Mouse (Mus musculus): ENCODE results near the gene Rptor. TPM values are rescaled to one million over a fixed set of nuclear protein-coding genes. Genes with fewer than 3 reads are reported as not detected.

The Rptor gene
- 10 to 100 TPM; 52.8 to 56.2 TPM for total RNA-seq (2021)
- long read RNA-seq, experiment 1, partial matches to known transcripts = 16 of 18 reads
- long read RNA-seq, experiment 1, other reads (novel, unspliced or antisense) = 2 of 18 reads
- long read RNA-seq, experiment 2, full-length matches to known transcripts = 1 of 25 reads
- long read RNA-seq, experiment 2, partial matches to known transcripts = 21 of 25 reads
- long read RNA-seq, experiment 2, other reads (novel, unspliced or antisense) = 3 of 25 reads

DNA sequence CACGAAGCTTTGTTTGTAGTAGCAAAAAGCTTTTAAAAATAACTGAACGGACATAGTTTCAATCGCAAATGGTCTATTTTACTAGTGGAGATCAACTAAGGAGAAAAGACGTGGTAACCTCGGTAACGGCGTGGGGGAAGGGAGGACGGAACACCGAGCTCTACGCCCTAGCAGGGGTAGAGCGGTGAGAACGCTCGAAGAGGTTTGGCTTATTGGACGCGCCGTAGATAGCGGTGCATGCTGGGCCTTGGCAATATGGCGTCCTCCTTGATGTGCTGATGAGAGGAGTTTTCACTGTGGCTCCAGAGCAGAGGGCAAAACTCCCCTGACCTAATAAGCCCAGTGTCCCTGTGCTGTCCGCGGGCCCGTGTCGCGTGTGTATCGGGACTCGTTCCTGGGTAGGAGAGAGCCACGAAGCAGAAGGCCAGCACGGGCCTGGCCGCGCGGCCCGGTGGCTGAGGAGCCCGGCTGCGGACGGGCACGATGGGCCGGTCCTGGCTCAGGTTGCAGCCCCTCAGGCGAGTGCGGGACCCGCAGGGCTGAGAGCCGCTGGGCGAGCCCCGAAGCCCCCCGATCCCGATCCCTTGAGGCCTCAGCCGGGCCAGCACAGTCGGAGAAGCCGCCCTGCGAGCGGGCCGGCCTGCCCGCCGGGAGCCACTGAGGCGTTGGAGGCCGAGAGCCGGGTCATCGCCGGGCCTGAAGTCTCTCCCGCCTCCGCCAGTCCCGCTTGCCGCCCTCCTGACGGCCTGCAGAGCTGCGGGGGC, at the start of gene Rptor:
TSS of gene Rptor (plus strand) at position 143 of the 764 bp plus-strand sequence.
- intact Hi-C loops (cut with DNase I) = loop anchor here (5.0 kb wide), 1 partner anchor 56 kb away; the partner anchor contains the start of gene Nptx1
- DNase-seq (ENCODE audit: low spot score in 2 of 2) = peak; percentile 99

DNA sequence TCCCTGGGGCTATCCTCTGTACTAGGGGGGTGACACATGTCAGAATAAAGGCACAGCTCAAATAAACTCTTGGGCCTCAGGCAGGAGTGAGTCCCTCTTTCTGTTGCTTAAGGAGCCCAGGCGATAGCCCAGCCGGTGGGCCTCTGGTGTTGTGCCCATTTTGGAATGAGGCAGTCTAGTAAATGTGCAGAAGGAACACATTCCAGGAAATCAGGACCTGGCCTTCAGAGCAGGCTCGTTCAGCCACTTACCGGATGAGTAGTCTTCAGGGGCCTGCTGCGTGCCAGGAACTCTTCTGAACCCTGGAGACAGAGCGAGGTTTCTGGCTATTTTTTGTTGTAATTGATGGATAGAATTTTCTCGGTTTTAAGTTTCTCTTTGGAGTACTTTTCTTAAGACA, 48.0 kb upstream of the Rptor start:
- DNase-seq (ENCODE audit: low spot score in 2 of 2) = no peak
- intact Hi-C loops (cut with DNase I) = no loop called here

DNA sequence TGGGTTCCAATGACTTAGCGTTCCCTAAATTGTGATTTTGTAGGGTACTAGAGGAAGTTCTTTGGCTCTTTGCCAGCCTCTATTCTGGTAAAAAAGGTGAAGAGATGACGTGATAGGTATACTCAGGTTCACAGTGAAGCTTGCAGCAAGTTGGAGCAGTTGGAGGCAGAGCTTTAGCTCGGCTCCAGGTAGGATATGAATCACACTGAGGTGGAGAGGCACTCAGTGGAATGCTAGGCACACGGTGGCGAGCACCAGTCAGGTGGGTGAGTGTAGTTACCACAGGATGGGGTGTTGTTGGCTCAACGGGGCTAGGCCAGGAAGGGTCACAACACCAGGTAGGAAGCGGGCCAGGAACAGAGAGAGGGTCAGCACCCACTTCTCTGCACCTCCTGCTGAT, 47.5 kb upstream of the Rptor start:
- intact Hi-C loops (cut with DNase I) = no loop called here
- no peak for DNase-seq (ENCODE audit: low spot score in 2 of 2)

DNA sequence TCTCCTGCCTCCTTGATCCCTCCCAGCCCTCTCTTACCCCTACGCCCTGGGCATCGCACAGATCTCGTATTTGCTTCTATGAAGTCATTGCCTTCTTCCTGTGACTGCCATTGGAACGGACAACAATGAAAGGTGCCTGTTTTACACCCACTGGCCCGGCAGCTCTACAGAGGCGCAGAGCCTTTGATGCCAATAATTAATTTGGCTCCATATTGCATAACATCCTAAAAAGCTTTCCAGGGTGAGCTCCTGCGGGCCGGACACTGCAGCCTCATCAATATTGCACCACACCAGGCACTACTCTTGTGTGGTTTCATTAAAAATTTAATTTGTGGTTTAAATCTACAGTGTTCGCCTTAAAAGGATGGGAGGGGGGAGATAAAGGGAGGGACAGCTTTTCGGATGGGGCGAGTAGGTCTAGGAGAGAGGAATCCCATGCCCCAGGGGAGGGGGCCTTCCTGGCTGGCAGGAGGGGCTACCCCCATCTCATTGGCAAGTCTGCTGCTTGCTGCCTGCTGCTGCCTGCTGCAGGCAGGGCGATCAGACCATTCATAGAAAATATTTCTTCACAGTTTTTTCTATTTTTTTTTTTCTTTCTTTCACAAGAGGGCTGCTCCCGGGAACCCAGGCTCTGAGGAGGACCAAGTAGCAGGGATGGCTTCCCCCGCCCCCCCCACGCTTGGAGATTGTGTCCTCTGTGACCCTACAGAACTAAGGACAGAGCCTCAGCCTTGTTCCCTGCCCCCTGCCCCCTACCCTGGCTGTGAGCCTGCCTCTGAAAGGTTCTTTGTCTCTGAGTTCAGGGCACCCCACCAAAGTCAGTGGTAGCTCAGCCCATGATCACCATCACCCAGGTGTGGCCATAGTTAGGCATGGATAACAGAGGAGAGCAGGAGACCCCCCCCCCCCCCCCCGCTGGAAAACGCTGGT, 44.5 kb upstream of the Rptor start:
- intact Hi-C loops (cut with DNase I) = no loop called here
- no peak for DNase-seq (ENCODE audit: low spot score in 2 of 2)

DNA sequence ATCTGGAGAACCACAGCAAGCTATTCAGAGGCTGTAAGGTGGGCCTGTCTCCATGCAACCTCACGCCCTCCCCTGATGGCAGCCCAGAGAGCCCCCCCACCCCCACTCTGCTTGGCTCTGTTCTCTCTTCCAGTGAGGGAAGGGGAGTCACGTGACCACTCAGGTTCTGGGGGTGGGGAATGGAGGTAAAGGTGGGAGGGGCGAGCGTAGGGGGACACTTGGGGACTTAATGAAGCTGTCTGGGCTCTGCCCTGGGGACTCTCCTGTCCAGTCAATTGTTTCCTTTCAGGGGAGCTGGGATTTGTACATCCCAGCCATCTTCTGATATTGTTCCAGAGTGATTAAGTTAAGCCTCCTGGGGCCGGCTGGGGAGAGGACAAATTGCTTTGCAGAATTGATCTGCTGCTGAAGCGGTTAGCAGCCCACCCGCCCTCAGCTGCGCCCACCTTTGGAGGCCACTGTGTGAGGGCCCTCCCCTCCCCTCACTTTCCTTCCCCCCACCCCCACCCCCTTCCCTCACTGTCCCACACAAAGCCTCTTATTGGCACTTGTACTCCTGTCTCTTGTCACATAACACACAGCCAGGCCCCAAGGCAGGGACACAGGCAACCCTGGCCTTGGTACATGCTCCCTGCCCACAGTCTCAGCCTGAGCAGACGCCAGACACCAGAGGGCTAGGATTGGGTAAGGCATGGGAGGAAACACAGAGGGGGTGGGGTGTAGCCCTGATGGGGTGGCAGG, 43.7 kb upstream of the Rptor start:
- no peak for DNase-seq (ENCODE audit: low spot score in 2 of 2)
- intact Hi-C loops (cut with DNase I) = no loop called here

DNA sequence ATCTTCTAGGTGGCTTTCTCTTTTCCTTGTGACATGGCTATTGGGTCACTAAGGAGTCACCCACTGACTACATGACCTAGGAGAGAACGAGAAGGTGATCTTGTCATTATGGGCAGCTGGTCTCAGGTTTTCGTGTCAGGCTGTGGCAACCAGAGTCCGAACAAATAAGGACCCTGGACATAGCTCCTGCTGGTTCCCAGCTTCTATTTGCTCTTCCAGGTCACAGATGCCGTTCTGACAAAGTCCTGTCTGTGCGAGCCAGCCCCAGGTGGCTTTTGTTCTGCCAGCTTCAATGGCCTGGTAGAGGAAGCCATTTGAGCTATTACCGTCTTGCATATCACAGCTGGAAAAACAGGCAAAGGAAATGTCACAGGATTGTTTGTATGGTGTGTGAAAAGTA, 40.4 kb upstream of the Rptor start:
- intact Hi-C loops (cut with DNase I) = loop anchor here (10.0 kb wide), 1 partner anchor 147 kb away; no protein-coding TSS in a partner anchor

DNA sequence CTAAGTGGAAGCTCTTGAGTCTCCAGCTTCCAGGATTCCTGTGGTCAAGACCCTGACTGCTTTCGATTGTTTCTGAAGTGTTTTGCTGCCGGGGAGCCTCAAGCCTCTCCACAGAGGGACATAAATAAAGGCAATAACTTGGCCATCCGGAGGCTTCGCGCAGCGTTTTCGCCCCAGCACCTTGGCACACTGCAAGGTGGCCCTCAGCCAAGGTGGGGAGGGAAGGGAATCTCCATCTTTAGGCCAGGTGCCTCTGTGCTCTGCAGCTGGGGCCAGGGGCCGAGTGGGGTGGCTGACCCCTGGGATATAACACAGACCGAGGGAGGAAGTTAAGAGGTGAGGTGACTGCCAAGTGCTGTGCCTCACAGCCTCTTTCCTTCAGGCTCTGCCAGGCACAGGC, 39.5 kb upstream of the Rptor start:
- intact Hi-C loops (cut with DNase I) = loop anchor here (10.0 kb wide), 1 partner anchor 148 kb away; no protein-coding TSS in a partner anchor
- DNase-seq (ENCODE audit: low spot score in 2 of 2) = no peak

More for the DNA sequence above, 40.4 kb upstream of the Rptor start:
- DNase-seq (ENCODE audit: low spot score in 2 of 2) = no peak

DNA sequence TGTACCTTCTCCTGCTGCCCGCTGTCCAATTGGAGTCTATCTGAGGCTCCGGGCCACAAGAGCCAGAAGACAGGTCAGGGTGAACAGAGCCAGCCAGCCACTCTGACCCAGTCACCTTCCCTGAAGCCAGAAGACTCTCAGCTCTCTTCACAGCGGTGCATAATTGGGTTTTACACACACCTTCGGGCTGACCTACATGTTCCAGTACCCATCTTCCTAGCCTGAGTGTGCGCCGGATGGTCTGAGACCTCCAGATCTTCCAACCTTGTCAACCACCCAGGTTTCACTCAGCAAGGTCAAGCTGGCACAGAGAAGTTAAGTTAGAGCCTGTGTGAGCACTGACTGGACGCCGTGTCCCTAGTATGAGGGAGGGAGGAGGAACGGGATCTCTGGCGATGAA, 38.3 kb upstream of the Rptor start:
- intact Hi-C loops (cut with DNase I) = loop anchor here (10.0 kb wide), 1 partner anchor 150 kb away; no protein-coding TSS in a partner anchor
- no peak for DNase-seq (ENCODE audit: low spot score in 2 of 2)

DNA sequence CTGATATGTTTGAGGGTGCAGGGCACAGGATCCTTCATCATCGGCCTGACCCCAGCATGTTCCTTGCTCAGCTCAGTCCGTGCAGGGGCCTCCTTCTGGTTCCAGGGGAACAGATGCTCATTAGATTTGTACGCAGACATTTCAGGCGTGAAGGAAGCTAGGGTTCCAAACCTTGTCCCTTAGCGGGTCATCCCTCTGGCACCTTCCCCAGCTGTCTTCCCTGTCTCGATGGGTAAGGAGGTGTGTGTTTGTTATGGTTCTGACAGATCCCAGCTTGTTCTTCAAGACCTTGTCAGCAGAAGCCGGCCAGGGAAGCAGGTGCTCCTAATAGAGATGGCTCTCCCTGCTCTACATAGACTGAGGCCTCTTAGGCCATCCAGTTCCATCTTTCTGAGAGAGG, 37.7 kb upstream of the Rptor start:
- intact Hi-C loops (cut with DNase I) = loop anchor here (10.0 kb wide), 1 partner anchor 150 kb away; no protein-coding TSS in a partner anchor
- DNase-seq (ENCODE audit: low spot score in 2 of 2) = no peak

DNA sequence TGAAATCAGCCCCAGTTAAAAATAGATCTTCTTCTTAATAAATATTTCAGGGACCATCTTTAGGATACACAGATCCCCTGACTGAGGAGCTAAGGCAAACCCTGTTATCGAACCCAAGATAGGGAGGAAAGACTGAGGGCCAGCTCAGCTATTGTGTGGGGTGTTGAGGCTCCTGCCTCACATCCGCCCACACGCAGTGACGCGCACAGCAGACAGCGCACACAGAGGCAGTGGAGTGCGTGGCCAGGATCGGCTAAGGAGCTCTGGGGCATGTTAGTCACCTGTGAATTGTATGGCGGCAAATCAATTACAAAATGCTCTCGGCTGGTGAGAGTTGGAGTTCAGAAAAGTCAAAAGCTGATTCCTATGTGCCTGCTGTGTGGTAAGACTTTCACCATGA, 37.0 kb upstream of the Rptor start:
- intact Hi-C loops (cut with DNase I) = loop anchor here (10.0 kb wide), 1 partner anchor 151 kb away; no protein-coding TSS in a partner anchor
- DNase-seq (ENCODE audit: low spot score in 2 of 2) = no peak

DNA sequence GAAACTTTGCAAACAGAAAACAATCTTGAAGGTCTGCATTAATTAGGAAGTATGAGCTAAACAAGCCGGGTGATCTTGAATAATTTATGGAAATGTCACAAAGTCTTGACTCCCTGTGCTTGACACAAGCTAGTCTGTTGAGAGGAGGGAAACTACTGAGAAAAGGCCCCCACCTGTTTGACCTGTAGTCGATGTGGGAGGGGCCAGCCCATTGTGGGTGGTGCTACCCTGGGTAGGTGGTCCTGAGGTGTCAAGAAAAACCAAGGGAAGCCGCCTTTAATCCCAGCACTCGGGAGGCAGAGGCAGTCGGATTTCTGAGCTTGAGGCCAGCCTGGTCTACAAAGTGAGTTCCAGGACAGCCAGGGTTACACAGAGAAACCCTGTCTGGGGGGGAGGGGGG, 36.5 kb upstream of the Rptor start:
- DNase-seq (ENCODE audit: low spot score in 2 of 2) = no peak
- intact Hi-C loops (cut with DNase I) = loop anchor here (10.0 kb wide), 1 partner anchor 151 kb away; no protein-coding TSS in a partner anchor

DNA sequence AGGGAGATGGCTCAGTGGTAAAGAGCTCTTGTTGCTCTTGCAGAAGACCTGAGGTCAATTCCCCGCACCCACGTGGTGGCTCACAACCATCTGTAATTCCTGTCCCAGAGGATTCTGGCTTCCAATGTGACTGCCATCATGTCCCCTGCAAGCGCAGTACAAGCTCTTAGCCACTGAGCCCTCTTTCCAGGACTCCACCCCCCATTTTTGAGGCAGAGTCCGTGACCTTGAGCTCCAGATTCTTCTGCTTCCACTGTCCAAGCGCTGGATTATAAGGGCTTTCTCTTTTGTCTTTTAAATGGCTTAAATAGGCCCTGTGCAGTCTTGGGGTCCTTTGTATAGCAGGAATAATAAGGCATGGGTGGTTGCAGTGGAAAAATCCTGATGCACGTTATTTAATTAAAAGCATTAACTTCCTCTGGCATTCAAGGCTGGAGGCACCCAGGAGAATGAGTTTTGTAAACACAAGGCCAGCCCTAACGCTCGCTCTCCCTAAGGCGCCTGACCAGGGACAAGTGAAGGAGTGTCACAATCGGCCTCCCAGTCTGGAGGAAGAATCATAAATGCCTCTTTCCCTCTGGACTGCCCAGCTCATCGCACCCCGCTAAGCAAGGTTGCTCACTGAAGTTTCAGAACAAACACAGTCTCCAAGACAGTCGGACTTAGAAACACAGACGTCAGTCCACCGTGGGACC, 30.2 kb upstream of the Rptor start:
- DNase-seq (ENCODE audit: low spot score in 2 of 2) = no peak
- intact Hi-C loops (cut with DNase I) = no loop called here

DNA sequence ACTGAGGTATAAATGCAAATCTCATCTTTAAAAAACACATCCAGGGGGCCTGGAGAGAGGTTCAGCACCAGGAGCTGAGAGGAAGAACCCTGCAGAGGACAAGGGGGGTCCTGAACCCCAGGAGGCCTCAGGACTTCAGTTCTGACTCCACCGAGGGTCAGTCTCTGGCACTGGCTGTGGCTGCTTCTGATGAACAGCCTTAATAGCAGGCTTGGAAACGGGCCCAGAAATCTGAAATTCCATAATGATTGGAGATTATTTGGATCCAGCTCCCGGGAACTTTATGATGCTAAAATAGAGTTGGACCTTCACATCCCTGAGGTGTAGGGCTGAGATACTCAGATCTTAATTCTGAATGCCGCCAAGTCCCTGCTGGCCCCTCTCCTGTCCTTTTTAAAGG, 25.9 kb upstream of the Rptor start:
- intact Hi-C loops (cut with DNase I) = no loop called here
- DNase-seq (ENCODE audit: low spot score in 2 of 2) = no peak

DNA sequence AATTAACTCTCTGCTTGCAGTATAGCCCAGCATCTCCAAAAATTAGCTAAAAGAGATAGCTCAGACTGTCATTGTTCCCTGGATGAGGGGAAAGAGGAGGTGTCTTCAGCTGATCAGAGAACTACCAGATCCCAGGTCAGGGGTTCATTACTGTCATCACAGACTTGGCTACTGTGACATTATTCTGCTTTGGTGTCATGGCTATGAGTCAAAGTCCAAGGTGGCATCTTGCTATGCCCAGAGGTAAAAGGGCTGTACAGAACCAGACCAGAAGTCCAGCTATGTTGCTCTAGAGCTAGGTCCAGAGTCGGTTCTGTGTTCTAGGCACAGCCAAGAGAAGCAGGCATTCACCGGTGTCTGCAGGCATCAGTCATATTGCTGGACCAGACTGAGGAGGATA, 25.0 kb upstream of the Rptor start:
- intact Hi-C loops (cut with DNase I) = no loop called here
- DNase-seq (ENCODE audit: low spot score in 2 of 2) = no peak

DNA sequence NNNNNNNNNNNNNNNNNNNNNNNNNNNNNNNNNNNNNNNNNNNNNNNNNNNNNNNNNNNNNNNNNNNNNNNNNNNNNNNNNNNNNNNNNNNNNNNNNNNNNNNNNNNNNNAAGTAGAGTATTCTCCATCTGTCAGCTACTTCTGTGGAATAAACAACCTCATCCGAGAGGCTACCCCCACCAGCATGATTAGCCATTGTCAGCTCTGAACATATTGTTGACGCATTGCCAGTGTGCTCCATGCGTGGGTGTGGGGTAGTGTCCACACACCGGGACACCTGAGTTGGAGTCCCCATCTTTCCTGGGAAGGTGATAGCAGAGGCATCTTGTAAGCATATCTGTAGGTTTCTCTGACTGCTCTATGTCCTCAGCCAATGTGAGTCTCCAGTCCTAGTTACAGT, 16.2 kb upstream of the Rptor start:
- peak in 1 of 2 experiments; percentile 39 for DNase-seq (ENCODE audit: low spot score in 2 of 2)
- intact Hi-C loops (cut with DNase I) = no loop called here

DNA sequence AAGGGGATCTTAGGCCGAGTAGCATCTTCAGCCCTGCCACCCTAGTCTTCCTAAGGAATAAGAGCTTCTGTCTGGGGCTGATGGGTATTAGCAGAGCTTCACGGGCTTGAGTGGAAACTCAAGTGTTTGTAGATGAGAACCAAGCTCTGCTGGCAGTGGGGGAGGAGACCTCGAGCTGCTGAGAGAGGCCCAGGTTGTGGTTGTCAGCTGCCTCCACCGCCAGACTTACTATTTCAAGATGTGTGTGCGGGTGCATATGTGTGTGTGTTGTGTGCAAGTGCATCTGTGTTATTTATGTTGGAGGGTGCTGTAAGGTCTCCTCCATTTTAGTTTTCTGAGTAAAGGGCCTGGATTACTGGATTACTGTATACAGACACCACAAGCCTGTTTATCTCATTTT, 15.6 kb upstream of the Rptor start:
- intact Hi-C loops (cut with DNase I) = no loop called here
- peak in 1 of 2 experiments; percentile 59 for DNase-seq (ENCODE audit: low spot score in 2 of 2)

DNA sequence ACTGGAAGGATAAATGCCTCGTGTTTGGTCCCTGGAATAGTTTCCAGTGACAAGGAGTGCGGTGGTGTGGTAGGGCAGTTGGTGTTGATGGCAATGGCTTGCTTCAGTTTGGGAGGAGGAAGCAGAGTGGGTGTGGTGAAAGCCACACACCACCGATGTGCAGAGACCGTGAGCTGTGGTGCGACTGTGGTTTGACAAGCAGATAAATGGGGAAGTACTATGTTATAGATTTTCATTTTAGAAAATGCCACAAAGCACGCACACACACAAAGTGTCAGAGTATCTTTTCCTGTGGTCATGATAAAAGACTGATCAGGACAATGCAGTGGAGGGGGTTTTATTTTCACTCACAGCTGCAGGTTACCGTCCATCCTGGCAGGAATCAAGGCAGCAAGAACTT, 13.5 kb upstream of the Rptor start:
- intact Hi-C loops (cut with DNase I) = no loop called here
- DNase-seq (ENCODE audit: low spot score in 2 of 2) = no peak

DNA sequence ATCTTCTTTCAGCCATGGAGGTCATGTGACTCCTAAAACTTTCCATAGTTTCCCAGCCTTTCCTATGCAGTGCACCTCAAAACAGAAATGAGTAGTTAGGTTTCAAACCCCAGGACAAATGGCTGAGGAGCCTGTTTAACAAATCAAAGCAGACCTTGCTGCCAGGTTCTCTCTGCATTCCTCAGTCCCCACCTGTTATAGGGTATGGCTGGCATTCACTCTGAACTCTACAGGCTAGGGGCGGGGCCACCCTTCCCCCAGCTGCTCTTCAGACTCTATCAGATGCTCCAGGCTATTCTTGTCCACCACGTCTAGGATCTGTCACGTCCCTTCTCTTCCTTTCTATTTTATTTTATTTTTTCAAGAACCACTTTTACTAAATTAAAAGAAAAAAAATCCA, 8.7 kb upstream of the Rptor start:
- intact Hi-C loops (cut with DNase I) = no loop called here
- no peak for DNase-seq (ENCODE audit: low spot score in 2 of 2)
